Mouse (Mus musculus) ES-E14 (cell line): ENCODE measurements around the gene Rhebl1. TPM values are rescaled to one million over a fixed set of nuclear protein-coding genes. Genes with fewer than 3 reads are reported as not detected.

Experiments
- DNase-seq: peaks from one replicate; pipeline ENCODE4 v3.0.0-alpha.2; 2013; ENCODE audit warnings: low read depth, low spot score
- H3K27ac ChIP-seq: 2 replicates; pipeline ENCODE4 v1.5.1; 2012; ENCODE audit warnings: low read depth, mild to moderate bottlenecking, low read length, moderate library complexity, mixed read lengths; ENCODE audit not compliant: poor library complexity, insufficient read depth, severe bottlenecking
- H3K36me3 ChIP-seq: 2 replicates; pipeline ENCODE4 v1.6.1; 2012; ENCODE audit warnings: mild to moderate bottlenecking, low read length, moderate library complexity, mixed read lengths; ENCODE audit not compliant: control insufficient read depth, poor library complexity, insufficient read depth, severe bottlenecking
- H3K4me1 ChIP-seq, 2 experiments: fragments of 150-350 bp in 1 of 2; sonication (generic) in 1 of 2; 2 replicates each; pipeline ENCODE4 v1.6.1; 2012; ENCODE audit warnings: low read length in 2 of 2, mild to moderate bottlenecking in 1 of 2, mixed read lengths in 1 of 2; ENCODE audit not compliant: control insufficient read depth in 2 of 2, insufficient read depth in 2 of 2, poor library complexity in 1 of 2
- H3K4me3 ChIP-seq, 2 experiments: fragments of 150-350 bp in 1 of 2; sonication (generic) in 1 of 2; 2 replicates each; pipeline ENCODE4 v1.5.1; 2012; ENCODE audit warnings: low read length in 2 of 2, low read depth in 1 of 2, mild to moderate bottlenecking in 1 of 2, mixed read lengths in 1 of 2; ENCODE audit not compliant: insufficient read depth in 1 of 2, poor library complexity in 1 of 2, severe bottlenecking in 1 of 2
- H3K9ac ChIP-seq: 2 replicates; pipeline ENCODE4 v1.6.1; 2012; ENCODE audit warnings: low read depth, mild to moderate bottlenecking, low read length, mixed read lengths; ENCODE audit not compliant: poor library complexity, insufficient read depth, severe bottlenecking
- H3K9me3 ChIP-seq: fragments of 150-350 bp; sonication (generic); 2 replicates; pipeline ENCODE4 v1.6.1; 2012; ENCODE audit warnings: low read depth, mild to moderate bottlenecking, low read length; ENCODE audit not compliant: control insufficient read depth, insufficient read depth
- CHD2 ChIP-seq: IDR thresholded peaks from 2 replicates; pipeline ENCODE4 v1.6.1; 2014; ENCODE audit warnings: mild to moderate bottlenecking, low read depth, low read length, inconsistent platforms
- HCFC1 ChIP-seq: IDR thresholded peaks from 2 replicates; pipeline ENCODE4 v1.6.1; 2012; ENCODE audit warnings: low read length, inconsistent platforms, borderline replicate concordance; ENCODE audit not compliant: insufficient read depth
- MAFK ChIP-seq: IDR thresholded peaks from 2 replicates; pipeline ENCODE4 v1.6.1; 2014; ENCODE audit warnings: mild to moderate bottlenecking, low read depth, low read length, inconsistent platforms; ENCODE audit not compliant: insufficient read depth
- ZC3H11A ChIP-seq: IDR thresholded peaks from 2 replicates; pipeline ENCODE4 v1.6.1; 2012; ENCODE audit warnings: low read depth, mild to moderate bottlenecking, inconsistent platforms, low read length, borderline replicate concordance
- ZNF384 ChIP-seq: IDR thresholded peaks from 2 replicates; pipeline ENCODE4 v1.6.1; 2012; ENCODE audit warnings: low read depth, low read length, inconsistent platforms
- in situ Hi-C, 2 experiments: fragments of 600-800 bp; cut with MboI; formaldehyde crosslinking; loops; one replicate each; pipeline ENCODE4 v1.15.1; 2025; ENCODE audit warnings: low sequenced_read_pairs in 2 of 2, inconsistent platforms in 1 of 2; ENCODE audit not compliant: unreplicated experiment in 2 of 2
- total RNA-seq: library from RNA; depleted of rRNA; stranded (reverse); fragments of 300-350 nt; gene quantifications from 2 replicates; pipeline ENCODE4 v1.2.3, GENCODE M21; 2012; rRNA removed

Rhebl1 gene
- total RNA-seq, 1 experiment = 48.2 TPM

DNA sequence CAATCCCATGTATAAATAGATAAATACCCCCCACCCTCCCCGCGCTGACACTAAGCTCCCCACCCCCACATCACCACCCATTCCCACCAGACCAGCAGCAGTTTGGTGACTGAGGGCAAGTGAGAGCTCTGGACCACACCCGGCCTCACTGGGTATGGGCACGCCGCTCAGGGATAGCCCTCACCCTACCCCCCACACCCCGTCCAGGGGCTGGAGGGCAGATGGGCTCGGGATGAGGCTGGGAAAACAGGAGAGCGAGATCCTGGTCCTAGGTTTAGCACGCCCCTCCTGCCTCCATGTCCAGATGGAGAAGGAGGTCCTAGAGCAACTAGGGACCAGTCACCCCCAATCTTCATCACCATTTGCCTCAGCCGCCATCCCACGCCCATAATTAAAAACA lies 61.1 kb downstream of the Rhebl1 start:
- Histone ChIP-seq H3K9ac (no peak overlapping the region), H3K4me3 (no peak overlapping the region), H3K36me3 (peaks cover 45% of the 10 kb centered on the region), H3K27ac (no peak overlapping the region), H3K9me3 (no peaks in the 10 kb centered on the region), H3K4me1 (peaks cover 8 to 18% of the 10 kb centered on the region in 2 experiments)
- in situ Hi-C loops = no loop called here
- TF ChIP-seq ZC3H11A (no peak), MAFK (no peak), ZNF384 (no peak), HCFC1 (no peak), CHD2 (no peak)
- no peak for DNase-seq

DNA sequence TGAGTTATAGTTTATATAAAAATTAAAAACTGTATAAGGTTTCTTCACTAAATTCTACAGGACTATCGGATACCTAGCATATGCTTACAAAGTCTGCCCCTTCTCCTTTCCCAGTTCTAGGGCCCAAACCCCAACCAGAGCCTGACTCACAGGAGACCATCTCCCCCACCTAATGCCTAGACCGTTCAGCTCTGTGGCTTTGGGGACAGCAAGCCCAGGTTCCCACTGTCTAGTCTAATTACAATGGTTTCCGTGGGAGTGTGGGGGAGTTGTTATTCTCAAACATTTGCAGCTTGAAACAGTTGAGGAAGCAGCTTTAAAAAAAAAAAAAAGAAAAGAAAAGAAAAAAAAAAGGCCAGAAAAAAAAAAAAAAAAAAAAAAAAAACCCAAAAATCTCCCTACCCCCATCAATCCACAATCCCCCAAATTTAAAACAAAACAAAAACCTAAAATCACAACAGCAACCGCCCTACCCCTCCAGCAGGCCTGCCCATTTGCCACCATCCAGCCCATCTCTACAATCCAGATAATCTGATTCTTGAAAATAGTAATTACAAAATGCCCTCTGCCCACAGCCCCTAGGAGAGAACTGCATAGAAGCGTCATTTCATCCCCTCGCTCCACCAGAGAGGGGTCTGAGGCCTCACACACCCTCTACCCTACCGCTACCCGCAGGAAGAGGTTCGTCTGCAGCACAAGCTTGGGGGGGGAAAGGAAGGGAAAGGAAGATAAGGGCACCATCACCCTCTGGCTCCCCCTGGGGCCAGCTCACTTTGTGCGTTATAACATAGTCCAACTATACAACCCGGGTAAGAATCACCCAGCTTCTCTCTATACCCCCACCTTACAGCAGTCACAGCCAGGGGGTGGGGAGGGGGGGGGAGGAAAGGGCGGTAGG lies 61.9 kb downstream of the Rhebl1 start:
- DNase-seq = no peak
- Histone ChIP-seq H3K9me3 (no peaks in the 10 kb centered on the region), H3K36me3 (peaks cover 40% of the 10 kb centered on the region), H3K4me3 (peak overlapping the region in 1 of 2 experiments; percentile 87; a peak in 1 of 4 replicates), H3K9ac (peak overlapping the region; percentile 31; the same call in 1 of the 2 replicates), H3K4me1 (peaks cover 9 to 18% of the 10 kb centered on the region in 2 experiments), H3K27ac (peak overlapping the region; percentile 63)
- no peak for TF ChIP-seq HCFC1
- in situ Hi-C loops = no loop called here

DNA sequence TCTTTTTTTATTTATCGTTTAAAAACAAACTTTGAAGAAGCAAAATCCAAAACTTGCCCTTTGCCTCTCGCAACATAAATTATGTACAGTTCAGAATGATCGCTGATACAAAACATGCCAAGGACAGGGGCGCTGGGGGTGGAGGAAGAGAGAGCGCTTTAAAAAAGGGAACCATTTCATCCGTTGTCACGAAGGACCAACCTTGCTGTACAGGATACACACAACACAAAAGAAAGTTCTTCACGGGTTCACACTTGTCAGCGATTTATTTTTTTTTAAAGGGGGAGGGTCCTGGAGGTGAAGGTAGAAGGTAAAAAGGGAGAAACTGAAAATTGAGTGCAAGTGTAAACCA lies 62.7 kb downstream of the Rhebl1 start:
- in situ Hi-C loops = no loop called here
- TF ChIP-seq HCFC1 (no peak), ZNF384 (0 out of 2 replicates have a peak, but pooled peaks have one; percentile 49)
- Histone ChIP-seq H3K27ac (peak overlapping the region; percentile 64; the same call in 1 of the 2 replicates), H3K9me3 (no peaks in the 10 kb centered on the region), H3K4me1 (peaks cover 9 to 18% of the 10 kb centered on the region in 2 experiments), H3K4me3 (peak overlapping the region; percentile 51 to 87), H3K9ac (peak overlapping the region; percentile 45; the same call in 1 of the 2 replicates), H3K36me3 (peaks cover 33% of the 10 kb centered on the region)
- no peak for DNase-seq

DNA sequence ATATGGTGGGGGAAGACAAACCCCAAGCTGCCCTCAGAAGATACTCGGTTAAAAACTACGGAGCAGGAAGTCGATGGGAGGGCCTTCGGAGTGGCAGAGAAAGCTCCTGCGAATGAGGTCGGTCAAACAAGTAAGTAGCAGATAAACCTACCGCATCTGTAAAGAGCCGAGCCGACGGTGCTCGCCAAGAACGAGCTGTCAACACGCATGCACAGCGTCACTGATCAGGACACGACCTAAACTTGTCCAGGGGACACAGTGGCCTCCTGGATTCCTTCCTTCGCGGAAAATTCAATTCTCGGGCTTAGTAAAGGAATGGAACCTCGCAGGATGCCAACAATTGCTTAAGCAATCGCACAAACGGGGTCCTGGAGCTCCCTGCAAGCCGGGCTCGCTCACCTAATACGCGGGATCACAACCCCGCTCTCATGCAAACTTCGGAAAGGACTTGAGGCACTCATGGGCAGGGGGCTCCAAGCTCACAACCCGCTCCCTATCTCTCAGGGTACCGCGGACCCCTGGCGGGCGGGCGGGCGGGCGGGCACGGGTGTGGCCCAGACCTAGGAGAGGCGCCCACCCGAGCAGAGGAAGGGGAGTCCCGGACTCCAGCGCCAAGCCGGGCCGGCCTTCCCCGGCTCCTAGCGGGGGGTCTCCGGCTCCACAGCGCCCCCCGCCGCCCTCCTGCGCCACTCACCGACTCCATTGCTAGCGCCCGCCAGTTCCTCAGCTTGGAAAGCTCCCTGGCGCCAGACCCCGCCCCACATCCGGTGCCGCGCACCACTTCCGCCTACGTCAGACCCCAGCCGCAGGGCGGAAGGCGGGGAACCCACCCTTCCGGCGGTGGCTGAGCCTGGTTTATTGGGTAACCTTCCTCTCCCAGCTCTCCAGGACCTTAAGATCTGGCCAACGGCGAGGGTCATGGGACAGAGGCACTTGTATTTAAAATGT lies 63.3 kb downstream of the Rhebl1 start, which contains the start of gene Prkag1:
TSS of gene Prkag1 (minus strand) at position 786 of the 948 bp plus-strand sequence.
- Histone ChIP-seq H3K36me3 (peaks cover 28% of the 10 kb centered on the region), H3K9ac (peak within 1 kb of the TSS; percentile 92), H3K9me3 (no peaks in the 10 kb centered on the region), H3K4me1 (peaks cover 9 to 18% of the 10 kb centered on the region in 2 experiments), H3K27ac (peak within 1 kb of the TSS; percentile 76), H3K4me3 (peak within 1 kb of the TSS; percentile 87 to 88)
- in situ Hi-C loops = no loop called here
- peak; percentile 90 for DNase-seq
- TF ChIP-seq ZNF384 = no peak
- TF ChIP-seq HCFC1 = 0 out of 2 replicates have a peak, but pooled peaks have one; percentile 28

Other genes starting within 250 kb of the Rhebl1 start
- gene Ddx23, start 231.6 kb downstream of the Rhebl1 start, total RNA-seq = 147 and 151 TPM in 2 replicates
- gene Rnd1, start 217.1 kb downstream of the Rhebl1 start, total RNA-seq = 5.7 and 7.6 TPM in 2 replicates
- 0.26 and 0.76 TPM in 2 replicates for gene Ccdc65, start 186.3 kb downstream of the Rhebl1 start, total RNA-seq
- 105 and 119 TPM in 2 replicates for gene Fkbp11, start 166.3 kb downstream of the Rhebl1 start, total RNA-seq
- gene Arf3, start 131.3 kb downstream of the Rhebl1 start, total RNA-seq = 26.2 and 41.2 TPM in 2 replicates
- 1.1 and 1.3 TPM in 2 replicates for gene Wnt10b, start 116.4 kb downstream of the Rhebl1 start, total RNA-seq
- not detected in 2 replicates for gene Wnt1, start 104.7 kb downstream of the Rhebl1 start, total RNA-seq
- 0.11 and 0.22 TPM in 2 replicates for gene Ddn, start 85.0 kb downstream of the Rhebl1 start, total RNA-seq
- 36.6 and 54.7 TPM in 2 replicates for gene Prkag1, start 63.0 kb downstream of the Rhebl1 start, total RNA-seq
- gene Kmt2d, start 23.3 kb downstream of the Rhebl1 start, total RNA-seq = 30.7 and 35.9 TPM in 2 replicates
- gene Dhh, start 4.0 kb upstream of the Rhebl1 start, total RNA-seq = 1.0 and 1.2 TPM in 2 replicates
- gene Lmbr1l, start 23.7 kb upstream of the Rhebl1 start, total RNA-seq = 55.1 and 73.3 TPM in 2 replicates
- 1,092 and 1,539 TPM in 2 replicates for gene Tuba1b, start 40.0 kb upstream of the Rhebl1 start, total RNA-seq
- not detected in 2 replicates for gene Gm49450, start 59.0 kb upstream of the Rhebl1 start, total RNA-seq
- gene Tuba1a, start 59.2 kb upstream of the Rhebl1 start, total RNA-seq = 595 and 862 TPM in 2 replicates
- gene Tuba1c, start 135.4 kb upstream of the Rhebl1 start, total RNA-seq = 335 and 424 TPM in 2 replicates
- gene Prph, start 160.6 kb upstream of the Rhebl1 start, total RNA-seq = 15.1 and 20.6 TPM in 2 replicates
- 27.8 and 32.1 TPM in 2 replicates for gene Troap, start 180.0 kb upstream of the Rhebl1 start, total RNA-seq
- 3.1 and 3.7 TPM in 2 replicates for gene C1ql4, start 193.3 kb upstream of the Rhebl1 start, total RNA-seq
- gene Dnajc22, start 198.6 kb upstream of the Rhebl1 start, total RNA-seq = 8.6 and 16.7 TPM in 2 replicates
- 21.1 and 21.7 TPM in 2 replicates for gene Spats2, start 231.4 kb upstream of the Rhebl1 start, total RNA-seq